In genomic region chr15:98895635-98896589, GRCm38 (mm10) we compare ENCODE assay signal across 10 mouse cellular contexts. TPM values are rescaled to one million over a fixed set of nuclear protein-coding genes. Genes with fewer than 3 reads are reported as not detected.
DNase-seq lines count a peak whose midpoint lies in the region; ATAC-seq and TF ChIP-seq lines count a peak whose summit lies in the region.
"Had no signal": no experiment of that assay in that cellular context is flagged by ENCODE, and none has a peak within 500 bp of the region (broad histone marks: within the 10 kb centered on the region; RNA-seq: fewer than 3 reads in every experiment).

No protein-coding gene starts in this region.

- peaks cover 80% of the 10 kb centered on the region for H3K27me3 ChIP-seq in hindbrain, embryonic 11.5 days (ENCODE audit: control insufficient read depth, insufficient read depth, low read length)
- peaks cover 77% of the 10 kb centered on the region for H3K27me3 ChIP-seq in liver, embryonic 14.5 days (ENCODE audit: control insufficient read depth, insufficient read depth, low read length)
- peaks cover 50% of the 10 kb centered on the region for H3K27me3 ChIP-seq in thymus, adult 2 months (ENCODE audit: control insufficient read depth, insufficient read depth, low read length)
- H3K27me3 ChIP-seq: Patski had no signal

- no peak overlapping the region for H3K27ac ChIP-seq in left cerebral cortex, adult 2 months
- H3K27ac ChIP-seq in hindbrain, embryonic 11.5 days (ENCODE audit: low read depth, low read length): peak overlapping the region; percentile 11; the same call in 1 of the 2 replicates
- no peak overlapping the region for H3K27ac ChIP-seq in liver, embryonic 14.5 days
- no peak overlapping the region for H3K27ac ChIP-seq in thymus, adult 2 months (ENCODE audit: control insufficient read depth, insufficient read depth, low read length)
- H3K27ac ChIP-seq: macrophage had no signal

- H3K4me3 ChIP-seq in left cerebral cortex, adult 2 months: peak overlapping the region; percentile 27
- peak overlapping the region; percentile 27 for H3K4me3 ChIP-seq in hindbrain, embryonic 11.5 days (ENCODE audit: low read depth, low read length)
- H3K4me3 ChIP-seq in liver, embryonic 14.5 days (ENCODE audit: insufficient read depth in 1 of 2, low read depth in 2 of 2, low read length in 2 of 2): peak overlapping the region in 1 of 2 experiments; percentile 37; a peak in 2 of 4 replicates
- no peak overlapping the region for H3K4me3 ChIP-seq in thymus, adult 2 months (ENCODE audit: control insufficient read depth, insufficient read depth, low read length)

- TF ChIP-seq EP300 in liver, embryonic 14.5 days (IDR thresholded peaks at IDR 0.05; ENCODE audit: low read depth): no peak

- H3K9me3 ChIP-seq in hindbrain, embryonic 11.5 days (ENCODE audit: control insufficient read depth, low read length): no peaks in the 10 kb centered on the region
- H3K9me3 ChIP-seq in liver, embryonic 14.5 days (ENCODE audit: control insufficient read depth, low read length): no peaks in the 10 kb centered on the region

- peak overlapping the region; percentile 52 for H3K4me2 ChIP-seq in hindbrain, embryonic 11.5 days (replicated peaks; ENCODE audit: low read depth, low read length)
- H3K4me2 ChIP-seq in liver, embryonic 14.5 days (ENCODE audit: low read depth): peak overlapping the region; percentile 47

- peaks cover 25% of the 10 kb centered on the region for H3K4me1 ChIP-seq in hindbrain, embryonic 11.5 days (replicated peaks; ENCODE audit: control insufficient read depth, insufficient read depth, low read length)
- H3K4me1 ChIP-seq in liver, embryonic 14.5 days (replicated peaks; ENCODE audit: control insufficient read depth in 2 of 2, insufficient read depth in 2 of 2, low read length in 1 of 2): peaks cover 7 to 21% of the 10 kb centered on the region in 2 experiments; a peak in 3 of 4 replicates
- peaks cover 18% of the 10 kb centered on the region for H3K4me1 ChIP-seq in thymus, adult 2 months (replicated peaks; ENCODE audit: control insufficient read depth, insufficient read depth, low read length)

- no peak for TF ChIP-seq POLR2A in thymus, adult 2 months (IDR thresholded peaks at IDR 0.05; ENCODE audit: control insufficient read depth, extremely low read depth, insufficient read depth, low read length, poor library complexity)

- WGBS in hindbrain, embryonic 11.5 days: 1% methylated on average over 41 of the region's 41 CpGs
- WGBS in liver, embryonic 14.5 days (ENCODE audit: insufficient replicate concordance): 2% methylated on average over 40 of the region's 41 CpGs
- 13% methylated on average over 41 of the region's 41 CpGs for WGBS in thymus, adult 2 months

- intact Hi-C loops in left cerebral cortex, adult 2 months (cut with DNase I): loop anchor here (10.0 kb wide), 1 partner anchor 309 kb away; no protein-coding TSS in a partner anchor
- intact Hi-C loops in left cerebral cortex, postnatal 36 days (cut with DNase I): no loop called here

- peak overlapping the region; percentile 59 for H3K9ac ChIP-seq in hindbrain, embryonic 11.5 days (ENCODE audit: low read depth, low read length)
- H3K9ac ChIP-seq in liver, embryonic 14.5 days (replicated peaks): no peak overlapping the region

- no peaks in the 10 kb centered on the region for H3K36me3 ChIP-seq in hindbrain, embryonic 11.5 days (ENCODE audit: control insufficient read depth, insufficient read depth, low read length)
- no peaks in the 10 kb centered on the region for H3K36me3 ChIP-seq in liver, embryonic 14.5 days (replicated peaks; ENCODE audit: control insufficient read depth, insufficient read depth, low read depth)
- H3K36me3 ChIP-seq in thymus, adult 2 months (ENCODE audit: control insufficient read depth, insufficient read depth, low read length): no peaks in the 10 kb centered on the region

- no peak for ATAC-seq in hindbrain, embryonic 11.5 days (ENCODE audit: low FRiP score)
- ATAC-seq in liver, embryonic 14.5 days (ENCODE audit: insufficient read depth): peak; percentile 62
- ATAC-seq: Patski had no signal

- TF ChIP-seq CTCF in left cerebral cortex, adult 2 months (IDR thresholded peaks at IDR 0.05): no peak
- TF ChIP-seq CTCF in liver, embryonic 14.5 days (IDR thresholded peaks at IDR 0.05; ENCODE audit: low read depth): no peak
- TF ChIP-seq CTCF in thymus, adult 2 months (IDR thresholded peaks at IDR 0.05; ENCODE audit: borderline replicate concordance, control insufficient read depth, extremely low read depth, insufficient read depth, low read length, poor library complexity): no peak

- DNase-seq in left cerebral cortex, adult 2 months (ENCODE audit: extremely low spot score in 1 of 2, low spot score in 2 of 2): no peak
- DNase-seq in left cerebral cortex, postnatal 36 days (ENCODE audit: low spot score in 2 of 2): no peak
- peak; percentile 42 for DNase-seq in embryo, embryonic 9.5 days (ENCODE audit: extremely low spot score)
- DNase-seq in hindbrain, embryonic 11.5 days (ENCODE audit: low spot score): peak; percentile 77
- DNase-seq in liver, embryonic 14.5 days (ENCODE audit: low read depth in 3 of 3, low spot score in 3 of 3): peak in 1 of 3 experiments; percentile 41
- DNase-seq in retina, embryonic 14.5 days (ENCODE audit: low spot score): peak; percentile 69
- no peak for DNase-seq in cerebellum, postnatal 4 days (ENCODE audit: low spot score in 2 of 2)
- DNase-seq in thymus, adult 2 months: no peak

RNA-seq across cellular contexts. Expression of gene Rhebl1, which starts 1.6 kb away (rescaled TPM):
- total RNA-seq in left cerebral cortex, adult 2 months (2021): 10 to 100 TPM; 11.8 to 12.1 TPM
- total RNA-seq in left cerebral cortex, postnatal 36 days (2021): 10 to 100 TPM in 1 of 2 experiments, 1 to 10 TPM in 1; 9.0 to 10.5 TPM
- 13.4 and 17.8 TPM in 2 replicates for polyA plus RNA-seq in hindbrain, embryonic 11.5 days (2014; fragmentation: Nextera tagmentation; extraction: Ambion mirVana)
- 2.3 and 2.5 TPM in 2 replicates for polyA plus RNA-seq in liver, embryonic 14.5 days (2012; rRNA removed)
- 2.9 and 3.2 TPM in 2 replicates for polyA plus RNA-seq in liver, embryonic 14.5 days (2014; fragmentation: Nextera tagmentation; extraction: Ambion mirVana)
- polyA plus RNA-seq in thymus, adult 2 months (2012; rRNA removed): 8.0 and 9.8 TPM in 2 replicates

RNA-seq across cellular contexts. Expression of gene Dhh, which starts 2.4 kb away (rescaled TPM):
- under 1 TPM in 1 of 2 experiments, not detected in 1; 0.28 TPM for total RNA-seq in left cerebral cortex, adult 2 months (2021)
- total RNA-seq in left cerebral cortex, postnatal 36 days (2021): under 1 TPM in 1 of 2 experiments, not detected in 1; 0.35 TPM
- polyA plus RNA-seq in hindbrain, embryonic 11.5 days (2014; fragmentation: Nextera tagmentation; extraction: Ambion mirVana): 0.56 and 0.68 TPM in 2 replicates
- 0.04 and 0.08 TPM in 2 replicates for polyA plus RNA-seq in liver, embryonic 14.5 days (2012; rRNA removed)
- 0.09 TPM in 1 of 2 replicates, not detected in the other for polyA plus RNA-seq in liver, embryonic 14.5 days (2014; fragmentation: Nextera tagmentation; extraction: Ambion mirVana)
- 1.1 and 2.6 TPM in 2 replicates for polyA plus RNA-seq in thymus, adult 2 months (2012; rRNA removed)
- polyA plus RNA-seq: macrophage, Patski had no signal

RNA-seq across cellular contexts. Expression of gene Lmbr1l, which starts 22.1 kb away (rescaled TPM):
- total RNA-seq in left cerebral cortex, adult 2 months (2021): 10 to 100 TPM; 17.8 to 19.1 TPM
- 10 to 100 TPM; 12.6 to 16.6 TPM for total RNA-seq in left cerebral cortex, postnatal 36 days (2021)
- 9.4 and 13.4 TPM in 2 replicates for polyA plus RNA-seq in hindbrain, embryonic 11.5 days (2014; fragmentation: Nextera tagmentation; extraction: Ambion mirVana)
- 4.5 and 7.1 TPM in 2 replicates for polyA plus RNA-seq in liver, embryonic 14.5 days (2012; rRNA removed)
- polyA plus RNA-seq in liver, embryonic 14.5 days (2014; fragmentation: Nextera tagmentation; extraction: Ambion mirVana): 0.34 and 0.70 TPM in 2 replicates
- polyA plus RNA-seq in thymus, adult 2 months (2012; rRNA removed): 390 and 404 TPM in 2 replicates

RNA-seq across cellular contexts. Expression of gene Kmt2d, which starts 24.9 kb away (rescaled TPM):
- total RNA-seq in left cerebral cortex, adult 2 months (2021): 100 to 1,000 TPM; 100 to 101 TPM
- total RNA-seq in left cerebral cortex, postnatal 36 days (2021): 10 to 100 TPM; 69.9 to 98.8 TPM
- 13.7 and 20.5 TPM in 2 replicates for polyA plus RNA-seq in hindbrain, embryonic 11.5 days (2014; fragmentation: Nextera tagmentation; extraction: Ambion mirVana)
- polyA plus RNA-seq in liver, embryonic 14.5 days (2012; rRNA removed): 4.3 and 5.7 TPM in 2 replicates
- 3.9 and 4.3 TPM in 2 replicates for polyA plus RNA-seq in liver, embryonic 14.5 days (2014; fragmentation: Nextera tagmentation; extraction: Ambion mirVana)
- 69.1 and 93.4 TPM in 2 replicates for polyA plus RNA-seq in thymus, adult 2 months (2012; rRNA removed)

RNA-seq across cellular contexts. Expression of gene Tuba1b, which starts 38.5 kb away (rescaled TPM):
- total RNA-seq in left cerebral cortex, adult 2 months (2021): 100 to 1,000 TPM; 509 to 550 TPM
- total RNA-seq in left cerebral cortex, postnatal 36 days (2021): 100 to 1,000 TPM; 509 to 602 TPM
- polyA plus RNA-seq in hindbrain, embryonic 11.5 days (2014; fragmentation: Nextera tagmentation; extraction: Ambion mirVana): 1,792 and 1,905 TPM in 2 replicates
- 1,442 and 1,688 TPM in 2 replicates for polyA plus RNA-seq in liver, embryonic 14.5 days (2012; rRNA removed)
- 1,211 and 1,290 TPM in 2 replicates for polyA plus RNA-seq in liver, embryonic 14.5 days (2014; fragmentation: Nextera tagmentation; extraction: Ambion mirVana)
- 3,866 and 5,106 TPM in 2 replicates for polyA plus RNA-seq in thymus, adult 2 months (2012; rRNA removed)

Comparison
In these comparisons a context has a peak if more than half of its experiments do, and no peak if none do; other contexts are left out.
1. DNase-seq: peak in embryo, embryonic 9.5 days (single experiment), hindbrain, embryonic 11.5 days (single experiment) and retina, embryonic 14.5 days (single experiment); none in left cerebral cortex, adult 2 months (0 of 2), left cerebral cortex, postnatal 36 days (0 of 2), cerebellum, postnatal 4 days (0 of 2) and thymus, adult 2 months (single experiment).
2. RNA of gene Lmbr1l, which starts 22.1 kb away (polyA plus RNA-seq): 390 to 404 TPM in thymus, adult 2 months; 9.4 to 13.4 TPM in hindbrain, embryonic 11.5 days and 0.34 to 7.1 TPM in liver, embryonic 14.5 days; every median in the first group is over 10 times any median in the second.